Mouse (Mus musculus): ENCODE results near the gene Pdrg1. TPM values are rescaled to one million over a fixed set of nuclear protein-coding genes. Genes with fewer than 3 reads are reported as not detected.

The Pdrg1 gene
- polyA plus RNA-seq, 1 experiment from 2014 or later = 274 TPM

DNA sequence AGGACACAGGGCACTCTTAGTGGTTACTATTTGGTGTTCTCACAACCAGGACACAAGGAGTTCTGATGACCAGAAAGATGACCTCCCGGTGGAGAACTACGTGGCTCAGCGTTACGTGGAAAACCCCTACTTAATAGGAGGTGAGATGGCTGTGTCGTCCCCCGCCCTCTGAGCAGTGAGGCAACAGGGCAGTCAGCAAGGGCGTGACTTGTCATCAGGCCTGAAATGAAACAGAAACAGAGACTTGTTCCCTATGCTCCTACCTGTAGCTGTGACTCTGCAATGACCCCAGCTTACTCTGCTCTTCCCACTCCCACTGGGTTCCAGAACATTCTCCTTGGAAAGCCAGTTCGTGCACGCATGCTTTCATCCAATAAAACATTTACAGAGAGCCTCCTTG is 23.7 kb downstream of the Pdrg1 start:
- Histone ChIP-seq H3K4me1 (ENCODE audit: control insufficient read depth, insufficient read depth, low read depth, low read length) (no peaks in the 10 kb centered on the region), H3K9ac (ENCODE audit: low read depth, low read length) (no peak overlapping the region), H3K27me3 (replicated peaks; ENCODE audit: control insufficient read depth, insufficient read depth, low read length) (no peaks in the 10 kb centered on the region), H3K9me3 (ENCODE audit: control insufficient read depth, low read length) (no peaks in the 10 kb centered on the region), H3K27ac (ENCODE audit: low read depth, low read length) (no peak overlapping the region), H3K4me3 (ENCODE audit: low read length) (no peak overlapping the region), H3K36me3 (ENCODE audit: control insufficient read depth, insufficient read depth, low read length) (no peaks in the 10 kb centered on the region), H3K4me2 (ENCODE audit: low read length) (no peak overlapping the region)
- ATAC-seq = no peak
- WGBS = 91% methylated on average over 9 of the region's 9 CpGs

- ATAC-seq = peak; percentile 64
- H3K36me3 ChIP-seq (ENCODE audit: control insufficient read depth, insufficient read depth, low read length) = no peaks in the 10 kb centered on the region
- no peaks in the 10 kb centered on the region for H3K9me3 ChIP-seq (ENCODE audit: control insufficient read depth, low read length)
- H3K9ac ChIP-seq (ENCODE audit: low read depth, low read length) = no peak overlapping the region
- H3K27ac ChIP-seq (ENCODE audit: low read depth, low read length) = no peak overlapping the region
- H3K27me3 ChIP-seq (replicated peaks; ENCODE audit: control insufficient read depth, insufficient read depth, low read length) = no peaks in the 10 kb centered on the region
- no peaks in the 10 kb centered on the region for H3K4me1 ChIP-seq (ENCODE audit: control insufficient read depth, insufficient read depth, low read depth, low read length)
- 8% methylated on average over 1 of the region's 1 CpGs for WGBS
- H3K4me2 ChIP-seq (ENCODE audit: low read length) = no peak overlapping the region
- H3K4me3 ChIP-seq (ENCODE audit: low read length) = no peak overlapping the region
Measured at GRCm38 (mm10) chr2:152985582-152985981, 29.6 kb downstream of the Pdrg1 start.

DNA sequence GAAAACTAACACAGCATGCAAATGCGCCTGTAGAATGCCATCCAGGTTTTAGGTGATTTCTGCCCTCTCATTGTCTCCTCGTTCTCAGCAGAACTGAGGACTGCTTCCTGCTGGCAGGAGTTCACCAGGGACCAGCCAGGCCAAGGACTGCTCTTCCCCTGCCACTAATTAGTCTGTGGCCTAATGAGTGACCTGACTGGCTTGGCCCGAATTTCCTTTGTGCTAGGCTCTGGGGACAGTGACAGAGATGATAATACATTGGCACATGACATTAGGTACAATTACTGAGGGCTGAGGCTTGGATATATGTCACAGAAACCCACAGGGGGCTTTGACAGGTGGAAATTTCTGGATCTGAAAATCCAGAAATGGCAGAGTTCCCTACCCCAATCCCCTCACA is 38.2 kb downstream of the Pdrg1 start:
- no peak for ATAC-seq
- WGBS = 53% methylated on average over 3 of the region's 3 CpGs

DNA sequence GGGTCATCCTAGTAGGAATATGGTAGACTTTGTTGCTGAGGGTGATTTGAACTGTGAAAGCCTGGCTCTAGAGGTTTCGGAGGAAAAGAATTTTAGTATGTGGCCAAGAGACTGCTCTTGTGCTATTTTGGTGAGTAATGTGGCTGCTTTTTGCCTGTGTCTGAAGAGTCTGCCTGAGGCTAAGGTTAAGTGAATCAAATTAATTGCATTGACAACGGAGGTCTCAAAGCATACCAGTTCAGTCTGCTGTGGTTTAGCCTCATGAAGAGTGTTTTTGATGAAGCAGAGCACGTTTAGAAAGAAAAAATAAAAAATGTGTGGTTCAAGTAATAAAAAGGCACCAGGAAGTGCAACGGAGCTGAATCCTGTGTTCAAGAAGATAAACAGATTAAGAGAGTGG is 49.7 kb downstream of the Pdrg1 start:
- H3K27me3 ChIP-seq (replicated peaks; ENCODE audit: control insufficient read depth, insufficient read depth, low read length) = no peaks in the 10 kb centered on the region
- H3K4me2 ChIP-seq (ENCODE audit: low read length) = no peak overlapping the region
- H3K27ac ChIP-seq (ENCODE audit: low read depth, low read length) = no peak overlapping the region
- H3K9ac ChIP-seq (ENCODE audit: low read depth, low read length) = no peak overlapping the region
- H3K9me3 ChIP-seq (ENCODE audit: control insufficient read depth, low read length) = no peaks in the 10 kb centered on the region
- no peaks in the 10 kb centered on the region for H3K36me3 ChIP-seq (ENCODE audit: control insufficient read depth, insufficient read depth, low read length)
- peaks cover 3% of the 10 kb centered on the region; the same call in 1 of the 2 replicates for H3K4me1 ChIP-seq (ENCODE audit: control insufficient read depth, insufficient read depth, low read depth, low read length)
- H3K4me3 ChIP-seq (ENCODE audit: low read length) = no peak overlapping the region
- 71% methylated on average over 4 of the region's 4 CpGs for WGBS
- no peak for ATAC-seq

More for the DNA sequence above, 38.2 kb downstream of the Pdrg1 start:
- Histone ChIP-seq H3K4me3 (ENCODE audit: low read length) (no peak overlapping the region), H3K9ac (ENCODE audit: low read depth, low read length) (no peak overlapping the region), H3K9me3 (ENCODE audit: control insufficient read depth, low read length) (no peaks in the 10 kb centered on the region), H3K4me1 (ENCODE audit: control insufficient read depth, insufficient read depth, low read depth, low read length) (no peaks in the 10 kb centered on the region), H3K4me2 (ENCODE audit: low read length) (no peak overlapping the region), H3K36me3 (ENCODE audit: control insufficient read depth, insufficient read depth, low read length) (no peaks in the 10 kb centered on the region), H3K27ac (ENCODE audit: low read depth, low read length) (no peak overlapping the region), H3K27me3 (replicated peaks; ENCODE audit: control insufficient read depth, insufficient read depth, low read length) (no peaks in the 10 kb centered on the region)

- Histone ChIP-seq H3K9me3 (ENCODE audit: control insufficient read depth, low read length) (no peaks in the 10 kb centered on the region), H3K4me3 (ENCODE audit: low read length) (peak within 1 kb of the TSS; percentile 57), H3K4me2 (ENCODE audit: low read length) (peak within 1 kb of the TSS; percentile 74), H3K36me3 (ENCODE audit: control insufficient read depth, insufficient read depth, low read length) (no peaks in the 10 kb centered on the region), H3K27me3 (replicated peaks; ENCODE audit: control insufficient read depth, insufficient read depth, low read length) (no peaks in the 10 kb centered on the region), H3K9ac (ENCODE audit: low read depth, low read length) (peak within 1 kb of the TSS; percentile 20; the same call in 1 of the 2 replicates), H3K27ac (ENCODE audit: low read depth, low read length) (no peak within 1 kb of the TSS), H3K4me1 (ENCODE audit: control insufficient read depth, insufficient read depth, low read depth, low read length) (peaks cover 3% of the 10 kb centered on the region; the same call in 1 of the 2 replicates)
- ATAC-seq = peak; percentile 97
- WGBS = 2% methylated on average over 34 of the region's 34 CpGs
Measured at GRCm38 (mm10) chr2:152962091-152962793, 53.0 kb downstream of the Pdrg1 start, which contains the start of gene Ttll9. Gene Ttll9, plus strand, starts transcription at chr2:152962485.

Other genes with a start within 250 kb of the Pdrg1 start
- gene Bcl2l1, start 183.7 kb downstream of the Pdrg1 start, polyA plus RNA-seq (2015; fragmentation: Nextera tagmentation; extraction: Ambion mirVana) = 138 and 159 TPM in 2 replicates
- gene Tpx2, start 167.5 kb downstream of the Pdrg1 start, polyA plus RNA-seq (2015; fragmentation: Nextera tagmentation; extraction: Ambion mirVana) = 14.8 and 19.8 TPM in 2 replicates
- gene Mylk2, start 104.1 kb downstream of the Pdrg1 start, polyA plus RNA-seq (2015; fragmentation: Nextera tagmentation; extraction: Ambion mirVana) = 0.21 and 0.44 TPM in 2 replicates
- gene Foxs1, start 82.2 kb downstream of the Pdrg1 start, polyA plus RNA-seq (2015; fragmentation: Nextera tagmentation; extraction: Ambion mirVana) = 4.2 and 4.5 TPM in 2 replicates
- gene Dusp15, start 63.7 kb downstream of the Pdrg1 start, polyA plus RNA-seq (2015; fragmentation: Nextera tagmentation; extraction: Ambion mirVana) = 11.6 and 13.6 TPM in 2 replicates
- gene Ttll9, start 52.9 kb downstream of the Pdrg1 start, polyA plus RNA-seq (2015; fragmentation: Nextera tagmentation; extraction: Ambion mirVana) = 9.2 and 10.5 TPM in 2 replicates
- gene Xkr7, start 16.4 kb upstream of the Pdrg1 start, polyA plus RNA-seq (2015; fragmentation: Nextera tagmentation; extraction: Ambion mirVana) = 1.8 and 2.0 TPM in 2 replicates
- gene Ccm2l, start 50.5 kb upstream of the Pdrg1 start, polyA plus RNA-seq (2015; fragmentation: Nextera tagmentation; extraction: Ambion mirVana) = 0.58 and 1.4 TPM in 2 replicates
- 4.3 and 5.3 TPM in 2 replicates for gene Hck, start 93.0 kb upstream of the Pdrg1 start, polyA plus RNA-seq (2015; fragmentation: Nextera tagmentation; extraction: Ambion mirVana)
- 79.8 and 86.7 TPM in 2 replicates for gene Tm9sf4, start 145.9 kb upstream of the Pdrg1 start, polyA plus RNA-seq (2015; fragmentation: Nextera tagmentation; extraction: Ambion mirVana)
- gene Tspyl3, start 210.0 kb upstream of the Pdrg1 start, polyA plus RNA-seq (2015; fragmentation: Nextera tagmentation; extraction: Ambion mirVana) = 51.8 and 53.8 TPM in 2 replicates
- 4.2 and 5.9 TPM in 2 replicates for gene Plagl2, start 226.0 kb upstream of the Pdrg1 start, polyA plus RNA-seq (2015; fragmentation: Nextera tagmentation; extraction: Ambion mirVana)
- 4.4 and 4.7 TPM in 2 replicates for gene Pofut1, start 226.1 kb upstream of the Pdrg1 start, polyA plus RNA-seq (2015; fragmentation: Nextera tagmentation; extraction: Ambion mirVana)

Data from hindbrain, embryonic 16.5 days (tissue).